In genomic region chr5:21144506-21145169, GRCm38 (mm10) we compare ENCODE assay signal across 9 mouse cellular contexts. TPM values are rescaled to one million over a fixed set of nuclear protein-coding genes. Genes with fewer than 3 reads are reported as not detected.
A peak's percentile ranks its signal among the peaks of the same experiment; 100 is the strongest.
DNase-seq lines count a peak whose midpoint lies in the region; ATAC-seq and TF ChIP-seq lines count a peak whose summit lies in the region.
"Had no signal": no experiment of that assay in that cellular context is flagged by ENCODE, and none has a peak within 500 bp of the region (broad histone marks: within the 10 kb centered on the region; RNA-seq: fewer than 3 reads in every experiment).

No protein-coding gene starts in this region.

- no peak for TF ChIP-seq CTCF in stomach, postnatal 0 days (IDR thresholded peaks at IDR 0.05; ENCODE audit: low read depth)

- H3K27me3 ChIP-seq in intestine, embryonic 14.5 days (replicated peaks; ENCODE audit: control insufficient read depth, insufficient read depth, low read length) = no peaks in the 10 kb centered on the region
- H3K27me3 ChIP-seq in liver, embryonic 16.5 days (ENCODE audit: control insufficient read depth, insufficient read depth, low read depth, low read length) = no peaks in the 10 kb centered on the region
- no peaks in the 10 kb centered on the region for H3K27me3 ChIP-seq in stomach, postnatal 0 days (ENCODE audit: control insufficient read depth, insufficient read depth, low read length)

- H3K9ac ChIP-seq in intestine, embryonic 14.5 days (ENCODE audit: low read length) = no peak overlapping the region
- no peak overlapping the region for H3K9ac ChIP-seq in liver, embryonic 16.5 days (ENCODE audit: low read depth, low read length)
- H3K9ac ChIP-seq in stomach, postnatal 0 days (ENCODE audit: low read length) = no peak overlapping the region

- WGBS in intestine, embryonic 14.5 days = 14% methylated on average over 8 of the region's 8 CpGs
- 29% methylated on average over 8 of the region's 8 CpGs for WGBS in liver, embryonic 16.5 days (ENCODE audit: insufficient replicate concordance)
- 18% methylated on average over 8 of the region's 8 CpGs for whole genome bisulfite sequencing in stomach, postnatal 0 days

- H3K9me3 ChIP-seq in intestine, embryonic 14.5 days (ENCODE audit: control insufficient read depth, low read length) = no peaks in the 10 kb centered on the region
- H3K9me3 ChIP-seq in liver, embryonic 16.5 days (replicated peaks; ENCODE audit: control insufficient read depth, low read length) = no peaks in the 10 kb centered on the region
- no peaks in the 10 kb centered on the region for H3K9me3 ChIP-seq in stomach, postnatal 0 days (ENCODE audit: control insufficient read depth, low read length)
- H3K9me3 ChIP-seq: G1E had no signal

- no peak overlapping the region for H3K4me3 ChIP-seq in intestine, embryonic 14.5 days (ENCODE audit: low read depth, low read length)
- no peak overlapping the region for H3K4me3 ChIP-seq in liver, embryonic 16.5 days (ENCODE audit: low read depth, low read length)
- H3K4me3 ChIP-seq in stomach, postnatal 0 days (ENCODE audit: low read depth, low read length) = no peak overlapping the region

- no peak overlapping the region for H3K4me2 ChIP-seq in intestine, embryonic 14.5 days (ENCODE audit: low read length)
- H3K4me2 ChIP-seq in liver, embryonic 16.5 days (ENCODE audit: low read depth, low read length) = no peak overlapping the region
- H3K4me2 ChIP-seq in stomach, postnatal 0 days (replicated peaks; ENCODE audit: low read depth) = no peak overlapping the region

- peak; percentile 7 to 12 for DNase-seq in spleen, postnatal 36 days (ENCODE audit: low spot score in 2 of 2)
- no peak for DNase-seq in spleen, postnatal 4 days (ENCODE audit: low spot score in 2 of 2)
- DNase-seq in gastrocnemius, adult 8-10 months (ENCODE audit: low spot score in 2 of 2) = peak; percentile 66 to 73
- peak; percentile 71 for DNase-seq in intestine, embryonic 14.5 days (ENCODE audit: low spot score)
- peak; percentile 32 for DNase-seq in stomach, postnatal 0 days (ENCODE audit: low spot score)
- DNase-seq in T-cell, adult 2 months (ENCODE audit: low spot score) = no peak
- DNase-seq in frontal cortex, postnatal 25 days (ENCODE audit: low spot score in 2 of 2) = no peak

- ATAC-seq in intestine, embryonic 14.5 days (replicated peaks; ENCODE audit: low FRiP score, low TSS enrichment, low read depth) = peak; percentile 85
- ATAC-seq in liver, embryonic 16.5 days (ENCODE audit: low read depth) = peak; percentile 47
- peak; percentile 92 for ATAC-seq in stomach, postnatal 0 days (ENCODE audit: low FRiP score, low TSS enrichment)

- no peaks in the 10 kb centered on the region for H3K36me3 ChIP-seq in intestine, embryonic 14.5 days (ENCODE audit: control insufficient read depth, insufficient read depth, low read length)
- no peaks in the 10 kb centered on the region for H3K36me3 ChIP-seq in liver, embryonic 16.5 days (ENCODE audit: control insufficient read depth, insufficient read depth)
- H3K36me3 ChIP-seq in stomach, postnatal 0 days (ENCODE audit: control insufficient read depth, insufficient read depth, low read length) = no peaks in the 10 kb centered on the region
- H3K36me3 ChIP-seq: G1E had no signal

- H3K27ac ChIP-seq in intestine, embryonic 14.5 days (ENCODE audit: low read depth) = no peak overlapping the region; the same call in 1 of the 2 replicates
- H3K27ac ChIP-seq in liver, embryonic 16.5 days (ENCODE audit: low read length) = no peak overlapping the region
- no peak overlapping the region for H3K27ac ChIP-seq in stomach, postnatal 0 days (replicated peaks)

- peaks cover 3% of the 10 kb centered on the region; the same call in 1 of the 2 replicates for H3K4me1 ChIP-seq in intestine, embryonic 14.5 days (replicated peaks; ENCODE audit: control insufficient read depth, insufficient read depth, low read length)
- peaks cover 3% of the 10 kb centered on the region; the same call in 1 of the 2 replicates for H3K4me1 ChIP-seq in liver, embryonic 16.5 days (ENCODE audit: control insufficient read depth, low read depth, low read length)
- H3K4me1 ChIP-seq in stomach, postnatal 0 days (replicated peaks; ENCODE audit: control insufficient read depth, insufficient read depth) = no peaks in the 10 kb centered on the region

- no peak for TF ChIP-seq EP300 in stomach, postnatal 0 days (optimal IDR thresholded peaks at IDR 0.05)

RNA-seq across cellular contexts. Expression of gene Gsap, which starts 41.4 kb away (rescaled TPM):
- 1 to 10 TPM in 1 of 4 experiments, under 1 TPM in 3; 0.58 to 1.3 (median 0.79) TPM for total RNA-seq in gastrocnemius, adult 8-10 months (2022)
- 2.3 and 2.9 TPM in 2 replicates for polyA plus RNA-seq in intestine, embryonic 14.5 days (2014; fragmentation: Nextera tagmentation; extraction: Ambion mirVana)
- polyA plus RNA-seq in liver, embryonic 16.5 days (2015; fragmentation: Nextera tagmentation; extraction: Ambion mirVana) = 2.4 and 2.5 TPM in 2 replicates
- polyA plus RNA-seq in stomach, postnatal 0 days (2015; fragmentation: Nextera tagmentation; extraction: Ambion mirVana) = 1.4 TPM in 2 replicates
- polyA plus RNA-seq: G1E had no signal

Comparison
In these comparisons a context has a peak if more than half of its experiments do, and no peak if none do; other contexts are left out.
1. DNase-seq: peak in spleen, postnatal 36 days (2 of 2), gastrocnemius, adult 8-10 months (2 of 2), intestine, embryonic 14.5 days (single experiment) and stomach, postnatal 0 days (single experiment); none in spleen, postnatal 4 days (0 of 2), T-cell, adult 2 months (single experiment) and frontal cortex, postnatal 25 days (0 of 2).
2. Peak in every context shown above with its lines, with median percentiles within 50 percentile points of each other: ATAC-seq.